Mouse (Mus musculus): Measurements from ENCODE around the gene Rhbdd1. TPM values are rescaled to one million over a fixed set of nuclear protein-coding genes. Genes with fewer than 3 reads are reported as not detected.

The Rhbdd1 gene
- polyA plus RNA-seq, 1 experiment from 2014 or later: 8.6 TPM

GRCm38 (mm10) chr1:82437273-82437672 is 121.0 kb downstream of the Rhbdd1 start:
- no peaks in the 10 kb centered on the region for H3K27me3 ChIP-seq
- H3K9me3 ChIP-seq (replicated peaks): no peaks in the 10 kb centered on the region
- H3K9ac ChIP-seq: no peak overlapping the region
- WGBS (ENCODE audit: insufficient replicate concordance): 73% methylated on average over 3 of the region's 3 CpGs
- H3K4me2 ChIP-seq: no peak overlapping the region
- H3K36me3 ChIP-seq (replicated peaks): no peaks in the 10 kb centered on the region
- H3K27ac ChIP-seq (replicated peaks): no peak overlapping the region
- no peak overlapping the region for H3K4me3 ChIP-seq (replicated peaks)
- no peaks in the 10 kb centered on the region for H3K4me1 ChIP-seq (replicated peaks)
- no peak for ATAC-seq (ENCODE audit: insufficient read depth)

- no peaks in the 10 kb centered on the region for H3K4me1 ChIP-seq (replicated peaks)
- H3K9ac ChIP-seq: no peak overlapping the region
- no peak overlapping the region for H3K4me3 ChIP-seq (replicated peaks)
- no peak overlapping the region for H3K27ac ChIP-seq (replicated peaks)
- WGBS (ENCODE audit: insufficient replicate concordance): 67% methylated on average over 1 of the region's 1 CpGs
- ATAC-seq (ENCODE audit: insufficient read depth): no peak
- H3K4me2 ChIP-seq: no peak overlapping the region
- H3K27me3 ChIP-seq: no peaks in the 10 kb centered on the region
- no peaks in the 10 kb centered on the region for H3K36me3 ChIP-seq (replicated peaks)
- H3K9me3 ChIP-seq (replicated peaks): no peaks in the 10 kb centered on the region
Observed at GRCm38 (mm10) chr1:82440123-82440522, 123.9 kb downstream of the Rhbdd1 start.

- no peak overlapping the region for H3K4me2 ChIP-seq
- H3K9me3 ChIP-seq (replicated peaks): no peaks in the 10 kb centered on the region
- no peak overlapping the region for H3K4me3 ChIP-seq (replicated peaks)
- WGBS (ENCODE audit: insufficient replicate concordance): 59% methylated on average over 4 of the region's 4 CpGs
- no peak overlapping the region for H3K9ac ChIP-seq
- H3K27me3 ChIP-seq: no peaks in the 10 kb centered on the region
- ATAC-seq (ENCODE audit: insufficient read depth): no peak
- H3K27ac ChIP-seq (replicated peaks): no peak overlapping the region
- no peaks in the 10 kb centered on the region for H3K4me1 ChIP-seq (replicated peaks)
- no peaks in the 10 kb centered on the region for H3K36me3 ChIP-seq (replicated peaks)
Observed at GRCm38 (mm10) chr1:82443517-82443916, 127.3 kb downstream of the Rhbdd1 start.

GRCm38 (mm10) chr1:82446049-82446448 is 129.8 kb downstream of the Rhbdd1 start:
- H3K4me1 ChIP-seq (replicated peaks): no peaks in the 10 kb centered on the region
- H3K9ac ChIP-seq: no peak overlapping the region
- ATAC-seq (ENCODE audit: insufficient read depth): no peak
- WGBS (ENCODE audit: insufficient replicate concordance): 78% methylated on average over 7 of the region's 7 CpGs
- H3K27me3 ChIP-seq: no peaks in the 10 kb centered on the region
- no peak overlapping the region for H3K27ac ChIP-seq (replicated peaks)
- H3K36me3 ChIP-seq (replicated peaks): no peaks in the 10 kb centered on the region
- no peak overlapping the region for H3K4me2 ChIP-seq
- no peaks in the 10 kb centered on the region for H3K9me3 ChIP-seq (replicated peaks)
- H3K4me3 ChIP-seq (replicated peaks): no peak overlapping the region

GRCm38 (mm10) chr1:82449851-82450250 is 133.6 kb downstream of the Rhbdd1 start:
- ATAC-seq (ENCODE audit: insufficient read depth): no peak
- no peaks in the 10 kb centered on the region for H3K36me3 ChIP-seq (replicated peaks)
- no peak overlapping the region for H3K9ac ChIP-seq
- H3K4me1 ChIP-seq (replicated peaks): no peaks in the 10 kb centered on the region
- H3K9me3 ChIP-seq (replicated peaks): no peaks in the 10 kb centered on the region
- no peak overlapping the region for H3K4me3 ChIP-seq (replicated peaks)
- H3K27ac ChIP-seq (replicated peaks): no peak overlapping the region
- no peak overlapping the region for H3K4me2 ChIP-seq
- WGBS (ENCODE audit: insufficient replicate concordance): 65% methylated on average over 4 of the region's 4 CpGs
- H3K27me3 ChIP-seq: no peaks in the 10 kb centered on the region

GRCm38 (mm10) chr1:82451927-82452651 is 135.8 kb downstream of the Rhbdd1 start:
- no peak for ATAC-seq (ENCODE audit: insufficient read depth)
- H3K4me2 ChIP-seq: no peak overlapping the region
- WGBS (ENCODE audit: insufficient replicate concordance): 31% methylated on average over 6 of the region's 6 CpGs

GRCm38 (mm10) chr1:82454031-82454430 is 137.8 kb downstream of the Rhbdd1 start:
- H3K4me2 ChIP-seq: no peak overlapping the region
- H3K4me3 ChIP-seq (replicated peaks): no peak overlapping the region
- H3K27me3 ChIP-seq: no peaks in the 10 kb centered on the region
- H3K9me3 ChIP-seq (replicated peaks): no peaks in the 10 kb centered on the region
- 66% methylated on average over 3 of the region's 3 CpGs for WGBS (ENCODE audit: insufficient replicate concordance)
- H3K9ac ChIP-seq: no peak overlapping the region
- H3K4me1 ChIP-seq (replicated peaks): no peaks in the 10 kb centered on the region
- ATAC-seq (ENCODE audit: insufficient read depth): no peak
- no peaks in the 10 kb centered on the region for H3K36me3 ChIP-seq (replicated peaks)
- H3K27ac ChIP-seq (replicated peaks): no peak overlapping the region

More at GRCm38 (mm10) chr1:82451927-82452651, 135.8 kb downstream of the Rhbdd1 start:
- no peaks in the 10 kb centered on the region for H3K36me3 ChIP-seq (replicated peaks)
- no peaks in the 10 kb centered on the region for H3K9me3 ChIP-seq (replicated peaks)
- H3K4me3 ChIP-seq (replicated peaks): no peak overlapping the region
- H3K4me1 ChIP-seq (replicated peaks): no peaks in the 10 kb centered on the region
- H3K9ac ChIP-seq: no peak overlapping the region
- no peak overlapping the region for H3K27ac ChIP-seq (replicated peaks)
- H3K27me3 ChIP-seq: no peaks in the 10 kb centered on the region

- ATAC-seq (ENCODE audit: insufficient read depth): no peak
- WGBS (ENCODE audit: insufficient replicate concordance): 54% methylated on average over 4 of the region's 4 CpGs
Observed at GRCm38 (mm10) chr1:82459350-82459749, 143.1 kb downstream of the Rhbdd1 start.

GRCm38 (mm10) chr1:82459926-82460325 is 143.7 kb downstream of the Rhbdd1 start:
- Histone ChIP-seq H3K4me1 (replicated peaks) (no peaks in the 10 kb centered on the region), H3K9ac (no peak overlapping the region), H3K27ac (replicated peaks) (no peak overlapping the region), H3K4me2 (no peak overlapping the region), H3K4me3 (replicated peaks) (no peak overlapping the region), H3K9me3 (replicated peaks) (no peaks in the 10 kb centered on the region), H3K36me3 (replicated peaks) (no peaks in the 10 kb centered on the region), H3K27me3 (no peaks in the 10 kb centered on the region)
- WGBS (ENCODE audit: insufficient replicate concordance): 46% methylated on average over 2 of the region's 2 CpGs
- ATAC-seq (ENCODE audit: insufficient read depth): no peak

More at GRCm38 (mm10) chr1:82459350-82459749, 143.1 kb downstream of the Rhbdd1 start:
- Histone ChIP-seq H3K27me3 (no peaks in the 10 kb centered on the region), H3K27ac (replicated peaks) (no peak overlapping the region), H3K4me2 (no peak overlapping the region), H3K36me3 (replicated peaks) (no peaks in the 10 kb centered on the region), H3K4me1 (replicated peaks) (no peaks in the 10 kb centered on the region), H3K9me3 (replicated peaks) (no peaks in the 10 kb centered on the region), H3K4me3 (replicated peaks) (no peak overlapping the region), H3K9ac (no peak overlapping the region)

- H3K9me3 ChIP-seq (replicated peaks): no peaks in the 10 kb centered on the region
- H3K4me3 ChIP-seq (replicated peaks): no peak overlapping the region
- no peaks in the 10 kb centered on the region for H3K27me3 ChIP-seq
- H3K4me1 ChIP-seq (replicated peaks): no peaks in the 10 kb centered on the region
- H3K27ac ChIP-seq (replicated peaks): no peak overlapping the region
- H3K4me2 ChIP-seq: no peak overlapping the region
- WGBS (ENCODE audit: insufficient replicate concordance): 63% methylated on average over 4 of the region's 4 CpGs
- no peak overlapping the region for H3K9ac ChIP-seq
- ATAC-seq (ENCODE audit: insufficient read depth): no peak
- H3K36me3 ChIP-seq (replicated peaks): no peaks in the 10 kb centered on the region
Observed at GRCm38 (mm10) chr1:82461041-82461440, 144.8 kb downstream of the Rhbdd1 start.

- Histone ChIP-seq H3K9me3 (replicated peaks) (no peaks in the 10 kb centered on the region), H3K4me1 (replicated peaks) (no peaks in the 10 kb centered on the region), H3K36me3 (replicated peaks) (no peaks in the 10 kb centered on the region), H3K27ac (replicated peaks) (no peak overlapping the region), H3K4me2 (no peak overlapping the region), H3K4me3 (replicated peaks) (no peak overlapping the region), H3K9ac (no peak overlapping the region), H3K27me3 (no peaks in the 10 kb centered on the region)
- no peak for ATAC-seq (ENCODE audit: insufficient read depth)
- 47% methylated on average over 6 of the region's 6 CpGs for WGBS (ENCODE audit: insufficient replicate concordance)
Observed at GRCm38 (mm10) chr1:82465321-82465853, 149.1 kb downstream of the Rhbdd1 start.

GRCm38 (mm10) chr1:82468872-82469271 is 152.6 kb downstream of the Rhbdd1 start:
- no peaks in the 10 kb centered on the region for H3K27me3 ChIP-seq
- 60% methylated on average over 6 of the region's 6 CpGs for WGBS (ENCODE audit: insufficient replicate concordance)

More at GRCm38 (mm10) chr1:82468872-82469271, 152.6 kb downstream of the Rhbdd1 start:
- no peak overlapping the region for H3K27ac ChIP-seq (replicated peaks)
- H3K9ac ChIP-seq: no peak overlapping the region
- no peaks in the 10 kb centered on the region for H3K4me1 ChIP-seq (replicated peaks)
- no peak for ATAC-seq (ENCODE audit: insufficient read depth)
- H3K4me2 ChIP-seq: no peak overlapping the region
- H3K4me3 ChIP-seq (replicated peaks): no peak overlapping the region
- no peaks in the 10 kb centered on the region for H3K36me3 ChIP-seq (replicated peaks)
- H3K9me3 ChIP-seq (replicated peaks): no peaks in the 10 kb centered on the region
